Mouse (Mus musculus) macrophage (primary cell): Measurements from ENCODE around the gene Wasf3. TPM values are rescaled to one million over a fixed set of nuclear protein-coding genes. Genes with fewer than 3 reads are reported as not detected.
"Not testable (repeated sequence)": the region's sequence is repeated elsewhere in the genome, so short reads cannot be mapped to it uniquely, and the experiment has no call there.

Experiments used
- H3K27ac ChIP-seq: fragments of 350-480 bp; formaldehyde crosslinking; 2 replicates; pipeline ENCODE4 v1.9.0; 2021
- H3K36me3 ChIP-seq: fragments of 350-480 bp; formaldehyde crosslinking; 2 replicates; pipeline ENCODE4 v1.9.0; 2021; ENCODE audit errors: inconsistent target
- H3K4me3 ChIP-seq: fragments of 350-480 bp; formaldehyde crosslinking; 2 replicates; pipeline ENCODE4 v1.9.0; 2021; ENCODE audit errors: inconsistent target
- H3K79me2 ChIP-seq: fragments of 350-480 bp; formaldehyde crosslinking; 2 replicates; pipeline ENCODE4 v1.9.0; 2021; ENCODE audit errors: inconsistent target
- WGBS: methylation state at CpG from one replicate; pipeline ENCODE4 v1.1.7; 2026; ENCODE audit warnings: inconsistent platforms; ENCODE audit not compliant: missing documents; 5-methylcytosine and 5-hydroxymethylcytosine counted together
- polyA plus RNA-seq: library from polyadenylated mRNA; stranded (reverse); fragments of 250-400 nt; gene quantifications from 3 replicates; pipeline ENCODE4 v1.2.4, GENCODE M21; 2018; ENCODE audit warnings: inconsistent platforms

Wasf3 gene
- polyA plus RNA-seq, 1 experiment from 2014 or later, result not detected

DNA sequence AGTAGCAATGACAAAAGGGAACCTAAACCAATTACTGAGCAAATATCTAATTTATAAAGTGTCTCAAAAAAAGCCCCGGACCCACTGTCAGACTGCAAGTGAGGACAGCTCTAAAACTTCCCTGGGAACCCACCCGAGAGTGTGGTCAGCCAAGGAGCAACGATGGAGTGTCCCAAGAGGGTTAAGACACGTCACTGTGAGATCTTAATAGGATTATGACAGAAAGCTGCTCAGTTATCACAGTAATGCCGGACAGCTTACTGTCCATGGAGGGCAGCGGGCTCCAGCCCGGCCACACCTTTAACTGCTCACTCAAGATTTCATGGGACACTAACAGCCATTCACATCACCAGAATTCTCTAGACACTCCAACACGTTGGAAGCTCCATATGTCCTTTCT is 4.7 kb upstream of the Wasf3 start:
- 92% methylated on average over 8 of the region's 8 CpGs for WGBS
- H3K36me3 ChIP-seq, result no peaks in the 10 kb centered on the region

DNA sequence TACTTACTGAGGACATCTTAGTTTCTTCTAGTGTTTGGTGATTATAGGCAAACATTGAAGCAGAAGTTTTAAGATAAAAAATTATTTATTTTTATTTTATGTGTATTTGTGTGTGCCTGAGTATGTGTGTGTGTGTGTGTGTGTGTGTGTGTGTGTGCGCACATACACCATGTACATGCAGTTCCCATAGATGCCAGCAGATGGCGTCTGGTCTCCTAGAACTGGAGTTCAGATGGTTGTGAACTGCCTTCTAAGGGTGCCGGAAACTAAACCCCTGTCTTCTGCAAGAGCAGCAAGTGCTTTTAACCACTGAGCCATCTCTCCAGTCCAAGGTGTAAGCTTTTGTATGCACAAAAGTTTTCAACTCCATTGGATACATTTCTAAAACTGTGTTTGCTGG is 2.5 kb upstream of the Wasf3 start:
- Histone ChIP-seq H3K36me3 (no peaks in the 10 kb centered on the region), H3K27ac (no peak overlapping the region), H3K79me2 (no peaks in the 10 kb centered on the region), H3K4me3 (no peak overlapping the region)
- whole genome bisulfite sequencing, result 70% methylated on average over 3 of the region's 3 CpGs

More for the DNA sequence above, 4.7 kb upstream of the Wasf3 start:
- no peak overlapping the region for H3K4me3 ChIP-seq
- H3K27ac ChIP-seq, result no peak overlapping the region
- no peaks in the 10 kb centered on the region for H3K79me2 ChIP-seq

DNA sequence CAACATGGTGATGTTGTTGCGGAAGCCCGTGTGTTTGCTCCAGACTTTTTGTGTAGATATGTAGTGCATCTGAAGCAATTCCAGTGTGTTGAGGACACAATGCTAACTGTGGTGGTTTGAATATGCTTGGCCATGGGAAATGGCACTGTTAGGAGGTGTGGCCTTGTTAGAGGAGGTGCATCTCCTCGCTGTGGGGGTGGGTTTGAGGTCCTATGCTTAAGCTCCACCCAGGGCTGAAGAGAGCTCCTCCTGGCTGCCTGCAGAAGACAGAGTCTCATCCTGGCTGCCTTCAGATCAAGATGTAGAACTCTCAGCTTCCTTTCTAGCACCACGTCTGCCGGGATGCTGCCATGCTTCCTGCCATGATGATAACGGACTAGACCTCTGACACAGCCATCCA is 1.4 kb upstream of the Wasf3 start:
- Histone ChIP-seq H3K36me3 (no peaks in the 10 kb centered on the region), H3K4me3 (no peak overlapping the region), H3K79me2 (no peaks in the 10 kb centered on the region), H3K27ac (no peak overlapping the region)
- 83% methylated on average over 6 of the region's 6 CpGs for WGBS

DNA sequence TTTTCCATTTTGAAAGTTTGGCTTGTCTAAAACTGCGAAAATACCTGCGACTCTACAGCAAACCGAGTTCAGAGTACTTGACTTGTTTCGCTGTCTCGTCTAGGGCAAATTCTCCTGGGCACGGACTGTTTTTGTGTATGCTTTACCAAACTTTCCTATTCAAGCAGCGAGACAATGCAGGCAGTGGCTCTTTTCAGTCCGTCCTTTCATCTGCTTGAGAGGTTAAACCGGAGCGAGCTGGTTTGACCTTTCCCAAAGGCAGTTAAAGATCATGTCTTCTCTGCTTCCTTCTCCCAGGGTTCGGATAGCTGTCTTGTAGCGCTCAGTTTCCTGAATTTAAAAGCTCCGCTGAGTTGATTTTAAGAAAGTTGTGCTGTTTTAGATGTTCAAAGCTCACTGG is 1.2 kb downstream of the Wasf3 start:
- no peaks in the 10 kb centered on the region for H3K79me2 ChIP-seq
- H3K36me3 ChIP-seq, result no peaks in the 10 kb centered on the region
- H3K4me3 ChIP-seq, result no peak overlapping the region
- no peak overlapping the region for H3K27ac ChIP-seq
- 28% methylated on average over 13 of the region's 13 CpGs for whole genome bisulfite sequencing

DNA sequence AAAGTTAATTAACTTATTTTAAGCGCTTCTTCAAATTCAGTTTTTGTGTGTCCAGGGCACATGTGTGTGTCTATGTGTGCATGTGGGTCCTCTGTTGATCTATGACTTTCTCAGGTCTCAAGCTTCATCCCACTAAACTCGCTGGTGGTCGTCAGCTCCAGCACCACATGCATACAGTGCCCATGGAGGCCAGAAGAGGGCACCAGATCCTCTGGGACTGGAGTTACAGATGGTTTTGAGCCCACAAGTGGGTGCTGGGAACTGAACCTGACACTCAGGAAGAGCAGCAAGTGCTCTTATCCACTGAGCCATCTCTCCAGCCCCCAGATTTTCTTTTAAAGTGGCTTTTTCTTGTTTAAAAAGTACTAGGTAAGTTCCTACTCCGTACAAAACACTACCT is 2.1 kb downstream of the Wasf3 start:
- Histone ChIP-seq H3K4me3 (no peak overlapping the region), H3K79me2 (no peaks in the 10 kb centered on the region), H3K36me3 (no peaks in the 10 kb centered on the region), H3K27ac (no peak overlapping the region)
- 96% methylated on average over 4 of the region's 4 CpGs for WGBS

DNA sequence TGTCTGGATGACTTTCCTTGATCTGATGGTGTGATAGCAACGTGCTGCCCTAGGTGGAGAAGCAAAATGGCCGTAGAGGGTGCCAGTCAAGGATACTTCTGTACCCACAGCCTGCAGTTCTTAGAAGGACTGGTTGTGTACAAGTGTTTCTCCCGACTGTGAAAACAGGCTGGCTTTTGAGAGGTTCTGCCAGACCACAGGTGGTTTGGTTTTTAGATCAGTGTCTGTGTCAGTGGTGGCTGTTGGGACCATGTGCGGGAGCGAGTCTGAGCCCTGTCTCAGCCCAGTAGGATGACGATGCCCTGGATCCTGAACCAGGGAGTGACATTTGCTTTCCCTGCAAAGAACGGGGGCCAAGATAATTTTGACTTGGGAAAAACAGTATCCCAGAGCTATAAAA is 9.8 kb downstream of the Wasf3 start:
- Histone ChIP-seq H3K27ac (no peak overlapping the region), H3K79me2 (no peaks in the 10 kb centered on the region), H3K36me3 (no peaks in the 10 kb centered on the region), H3K4me3 (no peak overlapping the region)
- 87% methylated on average over 7 of the region's 7 CpGs for WGBS

DNA sequence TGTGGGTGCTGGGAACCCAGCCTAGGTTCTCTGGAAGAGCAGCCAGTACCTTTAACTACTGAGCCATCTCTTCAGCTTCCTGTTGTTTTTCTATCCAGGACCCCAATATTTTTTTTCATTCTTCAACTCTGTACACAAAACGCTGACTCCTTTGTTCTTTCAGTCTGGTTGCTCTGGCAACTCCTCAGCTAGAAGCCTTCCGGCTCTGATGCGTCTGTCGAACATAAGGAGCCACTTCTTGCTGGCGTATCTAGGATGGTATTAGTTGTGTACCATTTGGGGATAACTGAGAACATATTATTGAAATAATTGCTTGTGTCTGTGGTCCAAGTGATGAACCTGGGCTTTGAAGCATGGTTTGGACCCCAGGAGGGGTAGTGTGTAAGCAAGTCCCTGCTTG is 12.5 kb downstream of the Wasf3 start:
- 91% methylated on average over 5 of the region's 5 CpGs for WGBS
- no peaks in the 10 kb centered on the region for H3K36me3 ChIP-seq
- no peak overlapping the region for H3K27ac ChIP-seq
- no peaks in the 10 kb centered on the region for H3K79me2 ChIP-seq
- no peak overlapping the region for H3K4me3 ChIP-seq

DNA sequence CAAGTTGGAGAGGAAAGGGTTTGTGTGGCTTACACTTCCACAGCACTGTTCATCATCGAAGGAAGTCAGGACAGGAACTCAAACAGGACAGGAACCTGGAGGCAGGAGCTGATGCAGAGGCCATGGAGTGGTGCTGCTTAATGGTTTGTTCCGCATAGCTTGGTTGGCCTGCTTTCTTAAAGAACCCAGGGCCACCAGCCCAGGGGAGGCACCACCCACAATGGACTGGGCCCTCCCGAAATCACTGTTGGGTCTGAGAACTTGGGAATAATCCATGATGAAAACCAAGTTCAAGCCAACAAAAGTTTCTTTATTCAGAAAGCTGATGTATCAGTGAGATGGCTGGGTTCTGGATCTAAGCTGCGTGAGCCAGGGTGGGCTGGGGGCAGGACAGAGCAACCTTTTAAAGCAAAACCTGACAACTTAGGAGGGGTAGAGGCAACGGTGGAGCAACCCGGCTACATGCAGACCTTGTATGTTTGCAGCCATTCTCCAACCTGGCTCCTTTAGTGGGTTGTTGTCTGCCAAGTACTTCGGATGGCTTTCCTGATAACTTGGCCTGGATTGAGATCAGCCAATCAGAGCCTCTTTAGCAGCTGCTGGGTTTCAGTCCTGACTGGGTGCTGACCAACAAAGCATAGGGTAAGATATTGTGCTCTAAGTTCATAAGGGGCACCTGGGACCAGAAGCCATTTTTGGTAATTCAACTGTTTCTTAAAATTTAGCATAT is 13.8 kb downstream of the Wasf3 start:
- Histone ChIP-seq H3K27ac (no peak overlapping the region), H3K36me3 (no peaks in the 10 kb centered on the region), H3K4me3 (no peak overlapping the region), H3K79me2 (no peaks in the 10 kb centered on the region)
- 90% methylated on average over 7 of the region's 7 CpGs for WGBS

DNA sequence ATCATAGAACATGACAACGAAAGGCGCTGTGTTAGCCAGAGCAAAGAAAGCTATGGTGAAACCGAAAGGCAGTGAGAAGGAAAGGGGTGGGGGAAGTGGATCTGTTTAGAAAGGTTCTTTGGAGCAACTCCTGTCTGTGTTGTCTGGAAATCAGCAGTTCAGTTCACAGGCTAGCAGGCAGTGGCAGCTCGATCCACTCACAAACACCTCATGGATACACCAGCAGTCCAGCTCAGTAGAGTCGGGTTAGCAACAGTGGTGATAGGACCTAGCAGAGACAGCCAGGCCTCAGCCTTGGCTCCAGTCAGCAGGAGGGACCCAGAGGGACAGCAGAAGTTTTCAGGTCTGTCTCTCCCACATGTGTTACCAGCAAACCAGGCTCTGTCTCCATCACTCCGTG is 16.2 kb downstream of the Wasf3 start:
- 93% methylated on average over 6 of the region's 6 CpGs for WGBS
- H3K27ac ChIP-seq, H3K79me2 ChIP-seq, H3K4me3 ChIP-seq, H3K36me3 ChIP-seq: not testable (repeated sequence)

DNA sequence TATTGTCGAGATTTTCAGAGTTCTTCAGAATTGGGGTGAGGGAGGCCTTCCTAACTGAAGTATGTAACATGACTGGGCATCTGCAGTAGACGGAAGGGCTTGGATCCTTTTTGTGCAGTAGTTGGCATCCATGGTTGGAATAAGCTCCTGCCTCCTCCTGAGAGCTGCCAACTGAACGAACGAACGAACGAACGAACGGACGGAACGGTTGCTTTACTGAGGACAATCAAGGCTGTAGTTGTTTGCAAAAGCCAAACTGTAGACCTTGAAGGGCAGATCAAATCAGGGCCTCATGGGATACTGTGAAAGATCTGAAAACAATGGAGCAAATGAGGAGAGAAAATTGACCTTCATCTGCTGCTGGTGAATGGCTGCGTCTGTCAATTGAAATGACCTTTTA is 17.5 kb downstream of the Wasf3 start:
- Histone ChIP-seq H3K36me3 (no peaks in the 10 kb centered on the region), H3K4me3 (no peak overlapping the region), H3K79me2 (no peaks in the 10 kb centered on the region), H3K27ac (no peak overlapping the region)
- 87% methylated on average over 11 of the region's 11 CpGs for WGBS

DNA sequence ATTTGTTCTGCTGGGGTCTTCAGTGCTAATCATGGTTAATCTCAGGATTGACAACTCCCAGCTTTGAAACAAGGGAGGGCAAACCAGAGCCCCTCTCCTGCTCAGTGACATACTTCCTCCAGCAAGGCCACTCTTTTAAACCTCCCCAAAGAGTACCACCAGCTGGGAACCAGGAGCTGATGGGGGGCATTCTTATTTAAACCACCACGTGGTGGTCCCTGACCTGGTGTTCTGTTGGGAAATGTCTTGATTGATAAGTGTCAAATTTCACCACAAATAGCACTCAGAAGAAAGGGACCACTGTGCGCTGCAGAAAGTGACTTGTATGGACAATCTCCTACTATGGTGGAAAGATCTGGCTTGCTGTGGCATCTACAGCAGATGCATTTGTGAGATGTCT is 19.1 kb downstream of the Wasf3 start:
- no peaks in the 10 kb centered on the region for H3K36me3 ChIP-seq
- no peak overlapping the region for H3K27ac ChIP-seq
- WGBS, result 46% methylated on average over 2 of the region's 2 CpGs
- H3K4me3 ChIP-seq, result no peak overlapping the region
- H3K79me2 ChIP-seq, result no peaks in the 10 kb centered on the region

DNA sequence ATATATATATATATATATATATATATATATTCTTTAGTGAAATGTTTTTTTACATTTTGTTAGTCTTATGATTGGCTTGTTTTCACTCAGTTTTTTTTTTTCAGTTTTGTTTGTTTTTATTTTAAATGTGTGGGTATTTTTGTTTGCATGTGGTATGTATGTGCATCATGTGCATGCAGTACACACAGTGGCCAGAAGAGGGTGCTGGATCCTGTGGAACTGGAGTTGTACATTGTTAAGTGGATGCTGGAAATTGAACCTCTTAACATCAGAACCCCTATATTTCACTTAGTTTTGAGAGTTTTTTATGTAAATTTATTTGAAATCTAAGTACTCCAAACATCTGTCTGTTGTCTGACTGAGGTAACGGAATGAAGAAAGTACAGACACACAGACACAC is 21.3 kb downstream of the Wasf3 start:
- H3K4me3 ChIP-seq, result no peak overlapping the region
- H3K27ac ChIP-seq, result no peak overlapping the region
- WGBS, result 100% methylated on average over 1 of the region's 1 CpGs
- H3K79me2 ChIP-seq, result no peaks in the 10 kb centered on the region
- H3K36me3 ChIP-seq, result no peaks in the 10 kb centered on the region

DNA sequence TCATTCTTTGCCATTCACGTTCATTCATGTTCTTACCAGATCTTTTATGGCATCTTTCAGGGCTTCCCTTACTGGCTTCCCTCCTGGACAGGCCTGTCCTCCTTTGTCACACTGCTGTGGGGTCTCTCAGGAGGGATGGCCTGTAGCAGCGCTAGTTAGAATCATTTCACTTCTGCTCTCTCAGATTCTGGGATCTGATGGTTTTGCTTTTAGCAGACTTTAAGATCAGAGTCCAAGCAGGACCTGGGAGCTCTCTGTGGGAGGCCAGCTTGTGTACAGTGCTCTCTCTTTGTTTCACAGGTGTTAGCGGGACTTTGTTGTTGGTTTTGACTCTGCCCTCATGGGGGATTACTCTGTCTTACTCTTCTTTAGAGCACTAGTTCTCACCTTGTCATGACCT is 23.0 kb downstream of the Wasf3 start:
- Histone ChIP-seq H3K4me3 (no peak overlapping the region), H3K36me3 (no peaks in the 10 kb centered on the region), H3K27ac (no peak overlapping the region), H3K79me2 (no peaks in the 10 kb centered on the region)
- 54% methylated on average over 3 of the region's 3 CpGs for WGBS

DNA sequence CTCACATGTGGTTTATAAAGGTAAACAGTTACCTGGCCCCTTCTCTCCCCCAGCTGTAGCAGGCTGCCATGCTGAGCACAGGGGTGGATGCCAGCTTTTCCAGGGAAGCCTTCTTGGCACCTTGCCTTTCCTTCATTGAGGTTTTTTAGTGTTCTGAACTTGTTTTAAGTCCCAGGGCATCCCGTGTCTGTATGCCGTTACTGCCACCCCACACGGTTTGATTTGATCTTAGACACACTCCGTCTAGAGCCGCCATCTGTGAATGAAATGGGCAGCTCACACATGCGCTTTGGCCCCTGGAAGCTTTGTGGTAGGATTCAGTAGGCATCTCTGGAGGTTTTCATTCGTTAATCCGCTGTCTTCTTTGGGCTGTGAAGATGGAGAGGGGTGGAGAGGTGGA is 23.8 kb downstream of the Wasf3 start:
- WGBS, result 96% methylated on average over 8 of the region's 8 CpGs
- H3K27ac ChIP-seq, result no peak overlapping the region
- no peaks in the 10 kb centered on the region for H3K79me2 ChIP-seq
- H3K4me3 ChIP-seq, result no peak overlapping the region
- no peaks in the 10 kb centered on the region for H3K36me3 ChIP-seq

DNA sequence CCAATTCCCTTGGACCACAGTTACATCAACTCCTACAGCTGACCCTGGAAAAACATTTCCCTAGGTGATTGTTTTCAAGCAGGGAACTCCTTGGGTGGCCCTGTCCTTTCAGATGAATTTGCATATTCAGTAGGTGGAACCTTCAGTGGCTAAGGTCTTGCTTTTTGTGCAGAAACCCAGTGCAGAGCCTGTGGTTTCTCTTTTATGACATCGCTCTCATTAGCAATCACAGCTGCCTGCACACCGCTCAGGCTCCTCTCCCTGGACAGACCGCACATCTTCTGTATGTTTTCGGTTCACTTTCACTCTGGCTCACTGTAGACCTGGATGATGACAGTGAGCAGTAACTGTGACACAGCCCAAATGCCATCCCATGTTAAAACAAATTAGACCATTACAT is 26.0 kb downstream of the Wasf3 start:
- no peaks in the 10 kb centered on the region for H3K36me3 ChIP-seq
- 97% methylated on average over 4 of the region's 4 CpGs for WGBS
- no peaks in the 10 kb centered on the region for H3K79me2 ChIP-seq

More for the DNA sequence above, 26.0 kb downstream of the Wasf3 start:
- H3K27ac ChIP-seq, result no peak overlapping the region
- H3K4me3 ChIP-seq, result no peak overlapping the region
